Mouse (Mus musculus) right cerebral cortex, adult 18-20 months (tissue): ENCODE data around the gene C130032M10Rik.

ENCODE experiments used
- DNase-seq: peaks from one replicate; pipeline ENCODE4 v3.0.0; 2022; ENCODE audit warnings: mixed read lengths

Gene C130032M10Rik

DNA sequence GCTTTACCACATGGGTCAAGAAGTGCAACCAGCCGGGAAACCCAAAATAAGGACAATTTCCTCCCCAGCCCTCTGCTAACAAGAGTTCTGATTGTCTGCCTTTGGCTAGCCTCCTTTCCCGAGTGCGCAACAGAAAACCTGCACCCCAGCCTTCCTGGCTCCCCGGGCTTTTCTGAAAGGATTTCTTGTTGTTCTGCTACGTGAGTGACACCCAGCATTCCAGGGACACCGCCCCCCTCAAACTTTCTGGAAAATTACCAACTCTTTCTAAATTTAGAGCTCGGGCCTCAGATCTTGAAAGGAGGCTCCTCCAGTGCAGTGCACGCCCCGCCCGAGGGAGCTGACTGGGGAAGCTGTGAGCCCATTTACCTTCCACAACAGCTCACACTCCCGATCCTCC lies at the start of gene C130032M10Rik:
C130032M10Rik (plus strand) TSS at position 334 of the 400 bp plus-strand sequence.
- no peak for DNase-seq

DNA sequence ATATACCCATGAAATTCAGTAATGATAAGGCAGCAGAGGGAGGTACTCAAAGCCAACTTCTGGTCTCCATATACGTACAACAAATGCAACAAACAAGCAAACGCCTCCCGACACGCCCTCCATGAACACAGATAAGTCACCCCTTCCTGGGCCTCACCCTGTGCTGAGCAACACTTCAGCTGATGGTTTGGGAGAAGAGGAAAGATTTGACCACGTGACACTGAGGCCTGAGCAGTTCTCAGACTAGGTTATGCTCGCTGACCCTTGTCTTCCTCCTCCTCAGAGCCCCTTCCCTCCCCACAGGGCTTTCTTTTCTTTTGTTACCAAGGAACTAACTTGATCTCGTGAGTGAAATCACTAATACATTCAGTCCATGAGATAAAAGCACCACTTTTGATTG lies 48.6 kb upstream of the C130032M10Rik start:
- DNase-seq = no peak

DNA sequence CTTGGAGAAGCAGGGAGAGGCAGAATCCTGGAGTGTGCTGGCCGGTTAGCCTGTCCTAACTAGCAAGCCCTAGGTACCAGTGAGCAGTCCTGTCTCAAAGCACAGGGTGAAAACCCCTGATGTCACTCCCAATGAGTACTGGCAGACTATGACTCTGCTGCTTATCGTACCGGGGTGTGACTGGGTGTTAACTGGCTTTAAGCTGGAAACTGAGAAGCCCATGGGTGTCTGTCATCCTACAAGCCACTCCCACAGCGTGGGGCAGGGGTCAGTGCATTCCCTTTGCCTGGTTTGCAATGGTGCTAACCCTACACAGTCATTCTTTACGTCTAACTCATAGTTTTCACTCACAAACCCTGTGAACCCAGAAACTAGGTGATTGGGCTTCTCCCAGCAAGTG lies 47.3 kb upstream of the C130032M10Rik start:
- no peak for DNase-seq

DNA sequence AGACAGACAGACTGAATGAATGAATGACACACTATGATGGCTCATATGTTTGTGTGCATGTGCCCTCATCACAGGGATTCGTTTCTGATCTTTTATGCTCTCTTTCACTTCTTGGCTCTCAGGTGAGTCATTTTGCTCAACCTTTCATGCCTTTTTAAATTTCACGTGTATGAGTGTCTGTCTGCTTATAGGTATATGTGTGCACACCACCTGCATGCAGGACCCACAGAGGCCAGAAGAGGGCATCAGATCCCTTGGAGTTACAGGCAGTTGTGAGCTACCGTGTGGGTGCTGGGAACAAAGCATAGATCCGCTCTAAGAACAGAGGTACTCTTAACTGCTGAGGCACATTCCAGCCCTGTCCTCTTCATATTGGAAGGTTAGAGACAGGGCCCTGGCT lies 46.8 kb upstream of the C130032M10Rik start:
- DNase-seq = no peak

DNA sequence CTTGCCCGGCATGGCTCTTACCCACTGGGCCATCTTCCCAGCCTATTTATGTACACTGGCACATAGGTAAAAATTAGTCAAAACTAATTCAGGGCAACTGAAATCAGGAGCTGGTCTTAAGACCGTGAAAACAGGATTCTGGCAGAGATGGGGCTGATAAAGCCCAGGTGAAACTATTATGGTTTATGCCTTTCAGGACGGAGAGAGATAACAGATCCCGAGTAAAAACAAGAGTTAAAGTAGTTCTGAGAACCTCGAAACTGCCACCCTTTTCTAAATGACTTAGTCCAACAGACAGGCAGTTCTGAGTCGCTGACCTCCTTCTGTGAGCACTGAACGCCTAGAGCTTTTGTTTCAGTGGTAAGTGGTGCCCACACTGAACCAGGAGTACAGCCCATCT lies 43.6 kb upstream of the C130032M10Rik start:
- no peak for DNase-seq

DNA sequence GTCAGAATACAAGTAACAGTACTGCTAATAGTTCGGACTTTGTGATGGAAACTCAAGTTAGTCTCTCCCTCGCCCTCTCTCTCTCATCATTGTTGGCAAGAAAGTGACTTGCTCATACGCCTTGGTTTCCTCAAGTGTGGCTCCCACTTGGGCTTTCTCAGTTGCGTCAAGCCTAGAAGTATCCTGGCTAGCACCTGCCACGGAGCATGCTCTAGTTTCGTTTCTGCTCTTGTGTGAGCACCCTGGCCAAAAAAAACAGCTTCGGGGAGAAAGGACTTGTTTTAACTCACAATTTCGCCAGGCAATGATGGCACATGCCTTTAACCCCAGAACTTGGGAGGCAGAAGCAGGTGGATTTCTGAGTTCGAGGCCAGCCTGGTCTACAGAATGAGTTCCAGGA lies 38.5 kb upstream of the C130032M10Rik start:
- no peak for DNase-seq

DNA sequence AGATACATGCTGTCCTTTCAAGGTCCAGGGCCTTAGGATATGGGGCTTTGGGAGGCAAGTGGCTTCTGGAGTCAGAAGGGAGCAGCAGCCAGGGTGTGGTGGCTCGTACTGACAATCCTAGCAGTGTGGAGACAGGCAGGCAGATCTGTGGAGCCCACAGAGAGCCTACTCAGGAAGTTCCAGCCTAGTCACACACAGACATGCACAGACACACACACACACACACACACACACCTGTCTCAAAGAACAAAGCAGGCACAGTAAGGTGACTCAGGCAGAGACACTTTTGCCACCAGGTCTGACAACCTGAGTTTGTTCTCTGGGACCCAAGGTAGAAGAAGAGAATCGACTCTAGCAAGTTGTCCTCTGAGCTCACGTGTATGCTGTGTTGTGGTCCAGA lies 34.6 kb upstream of the C130032M10Rik start:
- DNase-seq = no peak

DNA sequence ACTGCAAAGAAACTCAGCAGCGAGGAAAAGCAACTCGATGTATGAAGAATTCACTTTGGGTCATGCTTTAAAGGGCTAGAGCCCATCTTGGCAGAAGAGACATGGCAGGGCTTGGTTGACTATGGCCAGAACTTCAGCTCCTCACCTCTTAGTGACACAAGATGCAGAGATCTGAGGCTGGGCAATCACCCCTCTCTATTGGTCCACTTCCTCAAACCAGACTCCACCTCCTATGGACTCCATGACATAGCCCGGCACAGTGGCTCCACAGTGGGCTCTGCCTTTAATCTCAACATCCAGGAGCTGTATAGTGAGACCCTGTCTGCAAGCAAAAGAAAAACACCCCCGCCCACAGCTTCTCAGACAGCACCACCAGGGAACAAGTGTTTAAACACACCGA lies 30.7 kb upstream of the C130032M10Rik start:
- DNase-seq = no peak

DNA sequence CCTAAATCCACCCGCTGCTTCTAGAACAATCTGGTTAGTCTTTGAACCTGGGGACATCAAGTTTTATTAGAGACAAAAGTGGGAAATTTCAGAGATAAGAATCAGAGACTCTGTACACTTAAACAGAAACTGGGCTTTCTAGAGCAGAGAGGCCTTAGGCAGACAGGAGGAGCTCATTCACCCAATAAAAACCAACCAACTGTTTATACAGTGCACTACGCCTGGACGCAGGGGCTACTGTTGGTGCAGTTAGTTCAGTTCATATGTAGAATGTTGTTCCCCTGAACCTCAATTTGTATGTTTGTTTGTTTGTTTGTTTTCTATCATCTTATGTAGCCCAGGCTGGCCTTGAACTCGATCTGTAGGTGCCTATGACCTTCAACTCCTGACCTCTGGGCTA lies 28.7 kb upstream of the C130032M10Rik start:
- no peak for DNase-seq

DNA sequence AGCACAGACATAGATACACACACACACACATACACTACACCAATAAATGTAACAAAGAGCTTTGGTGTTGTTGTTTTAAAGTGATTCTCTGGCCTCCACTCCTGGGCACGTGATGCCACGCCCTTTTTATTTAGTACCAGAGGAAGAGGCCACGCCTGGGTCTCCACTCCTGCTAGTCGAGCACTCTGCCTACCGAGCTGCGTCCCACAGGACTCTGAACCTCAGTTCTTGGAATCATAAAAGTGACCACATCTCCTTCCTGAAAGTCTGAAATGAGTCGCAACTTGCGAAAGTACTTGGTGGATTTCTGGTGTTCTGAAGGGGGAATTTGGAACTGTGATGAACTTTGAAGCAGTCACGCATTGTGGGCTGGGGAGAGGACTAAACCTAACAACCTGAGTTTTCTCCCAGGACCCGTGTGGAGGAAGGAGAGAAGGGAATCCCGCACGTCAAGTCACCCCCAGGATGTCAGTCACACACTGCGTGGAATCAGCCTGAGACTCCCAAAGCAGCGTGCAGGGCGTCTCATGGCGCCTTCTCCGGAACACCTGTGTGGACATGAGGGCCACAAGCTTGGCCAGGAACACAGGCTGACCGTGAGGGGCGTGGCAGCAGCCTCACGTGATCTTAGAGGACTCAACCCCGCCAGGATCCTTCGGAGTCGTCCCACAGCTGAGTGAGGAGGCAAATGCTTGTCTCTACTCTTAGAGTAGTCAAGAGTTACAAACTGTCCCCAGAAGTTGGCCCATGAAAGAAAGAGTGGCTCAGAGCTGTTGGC lies 27.8 kb upstream of the C130032M10Rik start:
- DNase-seq = no peak

DNA sequence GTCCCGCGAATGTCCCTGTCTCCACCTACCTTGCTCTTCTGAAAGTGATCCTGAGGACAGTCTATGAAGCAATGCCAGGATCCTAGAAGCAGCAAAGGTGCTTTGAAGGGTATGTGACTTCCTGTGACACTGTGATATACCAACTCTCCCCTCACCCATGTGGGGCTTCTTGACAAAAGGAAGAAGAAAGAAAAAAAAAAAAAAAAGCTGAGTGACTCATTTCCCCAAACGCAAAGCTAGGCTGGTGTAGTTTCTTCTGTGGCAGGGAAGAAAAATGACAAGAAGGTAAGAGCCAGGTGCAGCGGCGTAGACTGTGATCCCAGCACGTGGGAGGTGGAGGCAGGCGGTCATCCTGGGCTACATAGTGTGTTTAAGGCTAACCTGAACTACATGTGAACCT lies 19.0 kb upstream of the C130032M10Rik start:
- DNase-seq = no peak

DNA sequence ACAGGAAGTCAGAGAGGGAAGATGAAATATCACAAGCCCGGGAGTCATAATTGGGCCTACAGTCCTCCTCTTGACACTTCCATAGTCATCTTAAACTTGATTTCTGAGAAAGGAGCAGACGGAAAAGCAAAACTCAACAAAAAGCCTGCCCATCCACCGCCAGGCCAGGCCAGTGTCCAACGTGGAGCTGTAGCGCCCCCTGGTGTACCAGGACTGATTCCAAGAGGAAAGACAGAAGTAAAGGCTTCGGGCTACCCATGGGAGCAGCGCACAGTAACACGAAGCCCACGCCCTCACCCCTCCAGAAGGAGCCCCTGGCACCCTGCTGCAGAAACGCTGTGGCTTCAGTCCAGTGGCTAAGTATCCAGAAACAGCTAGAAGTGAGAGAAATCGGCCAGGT lies 17.3 kb upstream of the C130032M10Rik start:
- peak; percentile 72 for DNase-seq

DNA sequence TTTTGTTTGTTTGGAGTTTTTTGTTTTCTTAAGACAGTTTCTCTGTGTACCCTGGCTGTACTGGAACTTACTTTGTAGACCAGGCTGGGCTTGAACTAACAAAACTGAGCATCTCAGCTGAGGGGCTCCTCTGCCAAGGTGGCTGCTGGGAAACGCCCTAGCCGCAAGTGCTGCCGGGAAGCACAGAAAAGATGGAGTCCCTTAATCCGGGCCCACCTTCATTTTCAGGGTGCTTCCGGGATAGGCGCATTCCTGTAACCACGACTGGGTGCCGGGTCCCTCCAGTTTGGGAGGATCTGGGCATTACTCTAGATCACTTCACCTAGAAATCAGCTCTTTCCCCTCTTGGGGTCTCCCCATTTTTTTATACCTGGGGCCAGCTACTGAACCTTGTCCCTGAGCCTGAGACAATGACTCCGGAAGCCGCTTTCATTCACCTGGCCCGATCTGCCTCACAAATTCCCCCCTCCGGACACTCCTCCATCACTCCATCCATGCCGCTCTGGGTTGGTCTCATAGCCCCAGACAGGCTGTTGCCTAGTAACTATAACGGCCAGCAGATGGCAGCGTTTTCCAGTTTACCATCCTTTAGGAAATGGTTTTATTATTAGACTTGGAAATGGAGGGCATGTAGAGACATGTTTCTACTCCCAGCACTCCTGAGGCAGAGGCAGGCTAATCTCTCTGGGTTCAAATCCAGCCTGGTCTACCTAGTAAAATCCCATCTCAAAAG lies 15.5 kb upstream of the C130032M10Rik start:
- peak; percentile 24 for DNase-seq

DNA sequence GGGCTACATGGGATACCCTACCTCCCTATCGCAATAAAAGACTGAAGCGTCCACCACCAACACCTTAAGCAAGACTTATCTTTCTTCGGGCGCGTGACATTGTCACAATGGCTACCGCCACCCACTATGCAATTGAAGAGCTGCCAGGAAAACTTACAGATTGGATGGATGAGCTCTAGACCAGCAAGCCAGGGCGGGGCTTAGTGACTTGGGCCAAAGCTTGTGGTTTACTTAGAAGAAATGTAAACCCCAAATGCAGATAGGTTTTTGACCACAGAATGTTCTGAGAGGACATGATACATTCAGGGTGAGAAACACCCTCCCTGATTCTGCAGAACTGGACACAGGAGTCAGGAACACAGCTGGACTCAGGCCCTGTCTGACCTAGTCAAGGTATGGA lies 14.4 kb upstream of the C130032M10Rik start:
- DNase-seq = no peak

DNA sequence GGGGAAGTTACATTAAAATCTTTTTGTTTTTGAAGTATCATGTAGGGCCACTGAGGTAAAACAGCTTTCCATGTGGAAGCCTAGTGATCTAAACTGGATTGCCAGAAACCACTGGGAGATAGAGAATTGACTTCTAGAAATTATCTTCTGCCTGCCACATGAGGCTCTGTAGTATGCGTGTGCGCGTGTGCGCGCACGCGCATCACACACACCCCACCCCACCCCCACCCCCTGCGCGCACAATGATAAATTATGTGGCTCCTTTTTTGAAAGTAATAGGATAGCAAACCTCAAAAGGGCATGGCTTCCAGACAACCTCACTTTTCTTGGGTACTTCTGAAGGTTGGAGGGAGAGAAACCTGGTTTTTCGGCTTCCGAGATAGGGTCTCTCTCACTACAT lies 13.6 kb upstream of the C130032M10Rik start:
- DNase-seq = no peak

DNA sequence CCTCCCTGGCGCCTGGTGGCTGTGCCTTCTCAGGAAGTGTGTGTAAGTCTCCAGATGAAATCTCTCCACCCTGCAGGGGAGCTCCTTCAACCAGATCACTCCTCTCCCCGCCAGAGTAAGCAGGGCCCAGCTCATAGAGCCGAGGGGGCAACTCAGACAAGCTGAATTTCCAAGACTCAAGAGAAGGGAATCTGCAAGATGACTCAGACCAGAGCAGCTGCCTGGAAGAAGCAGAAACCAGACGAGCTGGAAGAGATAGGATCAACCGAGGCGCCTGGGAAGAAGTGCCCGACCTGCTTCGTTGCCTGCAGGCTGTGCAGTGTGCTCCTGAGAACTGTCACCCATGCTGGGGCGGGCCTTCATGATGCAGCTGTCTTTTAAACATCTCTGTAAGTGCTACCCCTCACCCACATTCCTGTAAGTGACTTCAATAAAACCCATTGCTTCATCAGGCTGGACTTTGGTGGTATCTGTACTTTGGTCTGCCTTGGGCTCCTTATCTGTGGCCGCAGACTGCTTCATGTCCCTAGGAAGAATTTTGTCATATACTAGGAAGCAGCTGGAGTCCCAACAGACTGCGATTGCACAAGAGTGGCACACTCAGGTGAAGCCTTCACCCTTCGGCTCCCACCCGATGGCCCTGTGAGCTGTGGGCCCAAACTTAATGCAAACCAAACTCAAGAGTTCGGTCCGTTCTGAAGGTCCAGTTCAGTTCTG lies 12.6 kb upstream of the C130032M10Rik start:
- DNase-seq = no peak

DNA sequence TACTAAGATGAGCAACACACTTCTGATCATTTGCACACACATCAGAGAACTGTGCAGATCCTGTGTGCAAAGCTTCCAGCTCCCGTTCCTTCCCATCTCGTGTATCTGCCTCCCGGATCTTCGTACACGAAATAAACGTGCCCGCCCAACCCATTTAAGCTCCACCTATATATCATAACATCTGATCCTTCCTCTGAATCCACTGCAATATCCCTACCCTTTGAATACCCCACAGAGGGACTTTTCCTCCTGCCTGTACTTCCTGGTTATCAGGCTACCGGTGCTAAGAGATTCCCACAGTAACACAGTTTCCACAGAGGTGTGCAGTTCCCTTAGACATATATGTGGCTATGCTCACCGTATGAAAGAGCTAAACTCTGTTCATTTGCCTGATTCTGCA lies 10.7 kb upstream of the C130032M10Rik start, which contains the start of gene Ccr4:
Ccr4 (minus strand) TSS at position 101 of the 400 bp plus-strand sequence.
- no peak for DNase-seq

DNA sequence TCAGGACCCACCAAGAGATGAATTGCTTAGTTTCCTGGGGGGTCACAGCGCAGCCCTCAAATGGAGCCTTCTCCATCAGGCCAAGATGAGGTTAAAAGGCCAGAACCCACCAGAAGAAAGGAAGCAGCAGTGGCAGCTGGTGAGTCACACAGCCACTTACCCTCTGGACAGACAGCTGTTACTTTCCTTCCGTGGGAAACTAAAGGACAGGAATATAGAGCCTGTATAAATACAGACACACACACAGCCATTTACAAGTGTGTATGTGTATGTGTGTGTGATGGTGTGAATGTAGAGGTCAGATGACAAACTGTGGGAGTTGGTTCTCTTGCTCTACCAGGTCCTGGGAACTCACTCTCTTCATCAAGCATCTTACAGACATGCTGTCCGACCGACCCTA lies 8.9 kb upstream of the C130032M10Rik start:
- no peak for DNase-seq

DNA sequence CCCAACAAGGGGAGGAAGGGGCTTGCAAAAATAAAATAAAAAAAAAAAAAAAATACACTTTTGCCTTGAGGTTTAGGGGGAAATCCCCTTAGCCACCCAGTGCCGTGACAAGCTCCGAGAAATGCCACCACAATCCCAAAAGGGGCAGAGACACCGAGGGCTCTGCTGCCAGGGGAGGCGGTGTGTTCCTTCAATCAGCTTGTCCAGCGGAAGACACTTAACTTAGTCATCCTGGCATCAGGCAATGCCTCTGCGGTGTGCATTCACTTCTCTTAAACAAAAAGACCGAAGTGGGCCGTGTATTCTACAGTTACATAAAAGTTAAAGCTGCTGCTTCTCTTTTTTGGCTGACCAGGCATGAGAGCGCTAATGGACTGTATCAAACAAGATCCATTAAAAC lies 8.1 kb upstream of the C130032M10Rik start:
- DNase-seq = no peak

DNA sequence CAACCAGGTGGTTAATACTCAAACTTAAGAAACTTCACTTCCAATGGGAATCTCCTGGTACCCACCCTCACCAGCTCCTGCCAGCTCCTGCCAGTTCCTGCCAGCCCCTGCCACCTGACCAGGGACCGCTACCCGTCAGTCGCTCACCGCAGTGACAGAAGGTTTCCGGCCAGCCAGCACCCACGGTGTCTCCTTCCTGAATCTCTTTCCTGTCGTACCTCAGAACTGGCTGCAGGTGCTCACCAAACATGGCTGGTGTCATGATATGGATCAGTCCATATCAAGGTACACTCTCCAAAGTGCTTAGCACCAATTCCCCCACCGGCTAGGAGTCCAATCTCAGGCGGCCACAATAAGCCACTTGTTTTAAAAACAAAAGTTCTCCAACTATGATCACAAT lies 5.7 kb upstream of the C130032M10Rik start:
- DNase-seq = no peak

DNA sequence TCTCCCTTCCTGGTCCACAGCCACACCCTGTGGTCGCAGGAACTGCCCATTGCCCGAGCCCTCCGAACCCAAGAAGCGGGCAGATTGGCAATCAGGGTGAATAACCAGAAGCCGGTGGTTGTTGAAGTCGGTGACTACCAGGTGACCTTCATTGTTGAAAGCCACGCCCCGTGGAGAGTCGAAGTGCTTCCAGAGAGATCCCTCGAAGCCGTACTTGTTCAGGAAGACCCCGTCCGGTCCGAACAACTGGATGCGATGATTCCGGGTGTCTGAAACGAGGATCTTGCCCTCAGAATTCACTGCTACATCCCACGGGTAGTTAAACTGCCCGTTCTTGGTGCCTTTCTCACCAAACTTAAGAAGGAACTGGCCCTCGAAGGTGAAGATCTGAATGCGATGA lies 2.7 kb upstream of the C130032M10Rik start:
- DNase-seq = no peak

DNA sequence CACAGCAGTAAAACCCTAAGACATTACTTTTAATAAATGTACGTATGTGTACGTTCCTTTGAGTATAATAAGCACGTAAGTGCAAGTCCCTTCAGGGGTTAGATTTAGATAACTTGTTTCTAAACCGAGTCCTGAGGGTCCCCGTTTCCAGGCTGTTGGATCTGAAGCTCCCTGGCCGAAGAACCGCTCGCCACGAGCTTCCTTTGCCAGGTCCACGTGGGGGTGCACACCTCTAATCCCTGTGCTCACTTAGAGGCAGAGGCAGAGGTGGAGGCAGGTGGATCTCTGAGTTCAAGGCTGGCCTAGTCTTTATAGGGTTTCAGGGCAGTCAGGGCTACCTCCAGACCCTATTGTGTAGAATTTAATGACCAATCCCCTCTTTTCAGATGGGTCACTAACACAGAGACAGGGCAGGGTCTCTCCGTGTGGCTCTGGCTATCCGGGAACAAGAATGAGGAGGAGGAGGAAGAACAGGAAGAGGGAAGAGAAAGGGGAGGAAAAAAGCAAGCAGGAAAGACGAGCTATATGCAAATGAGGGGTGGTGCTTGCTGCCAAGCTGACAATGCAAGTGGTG lies 2.5 kb downstream of the C130032M10Rik start:
- no peak for DNase-seq

DNA sequence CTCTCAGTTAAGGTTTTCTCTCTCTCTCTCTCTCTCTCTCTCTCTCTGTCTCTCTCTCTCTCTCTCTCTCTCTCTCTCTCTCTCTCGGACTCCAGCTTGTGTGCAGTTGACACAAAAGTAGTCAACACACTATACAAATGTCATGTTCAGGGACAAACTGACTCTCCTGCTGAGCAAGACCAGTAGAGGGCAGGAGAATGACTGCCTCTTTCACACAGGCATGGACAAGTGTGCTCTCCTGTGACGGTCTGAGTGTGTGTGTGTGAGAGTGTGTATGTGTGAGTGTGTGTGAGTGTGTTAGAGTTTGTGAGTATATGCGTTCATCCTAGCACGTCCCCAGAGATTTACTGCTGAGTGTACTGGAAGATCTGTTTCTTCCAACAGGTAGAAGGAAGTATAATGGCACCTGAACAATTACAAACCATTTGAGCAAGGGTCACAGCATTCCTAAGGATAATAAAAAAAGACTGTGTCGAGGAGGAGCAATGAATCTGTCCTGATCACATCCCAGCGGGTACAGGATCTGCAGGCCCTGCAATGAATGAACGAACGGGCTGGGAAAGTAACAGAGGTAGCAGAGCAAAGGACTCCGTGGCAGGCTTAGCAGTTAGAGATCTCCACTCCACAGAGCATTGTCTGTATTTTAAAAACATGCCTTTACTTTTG lies 3.4 kb downstream of the C130032M10Rik start:
- DNase-seq = no peak
